Mouse (Mus musculus): ENCODE measurements around the gene Zswim3. TPM values are rescaled to one million over a fixed set of nuclear protein-coding genes. Genes with fewer than 3 reads are reported as not detected.

Zswim3 gene
- polyA plus RNA-seq, 1 experiment, result 5.9 TPM

DNA sequence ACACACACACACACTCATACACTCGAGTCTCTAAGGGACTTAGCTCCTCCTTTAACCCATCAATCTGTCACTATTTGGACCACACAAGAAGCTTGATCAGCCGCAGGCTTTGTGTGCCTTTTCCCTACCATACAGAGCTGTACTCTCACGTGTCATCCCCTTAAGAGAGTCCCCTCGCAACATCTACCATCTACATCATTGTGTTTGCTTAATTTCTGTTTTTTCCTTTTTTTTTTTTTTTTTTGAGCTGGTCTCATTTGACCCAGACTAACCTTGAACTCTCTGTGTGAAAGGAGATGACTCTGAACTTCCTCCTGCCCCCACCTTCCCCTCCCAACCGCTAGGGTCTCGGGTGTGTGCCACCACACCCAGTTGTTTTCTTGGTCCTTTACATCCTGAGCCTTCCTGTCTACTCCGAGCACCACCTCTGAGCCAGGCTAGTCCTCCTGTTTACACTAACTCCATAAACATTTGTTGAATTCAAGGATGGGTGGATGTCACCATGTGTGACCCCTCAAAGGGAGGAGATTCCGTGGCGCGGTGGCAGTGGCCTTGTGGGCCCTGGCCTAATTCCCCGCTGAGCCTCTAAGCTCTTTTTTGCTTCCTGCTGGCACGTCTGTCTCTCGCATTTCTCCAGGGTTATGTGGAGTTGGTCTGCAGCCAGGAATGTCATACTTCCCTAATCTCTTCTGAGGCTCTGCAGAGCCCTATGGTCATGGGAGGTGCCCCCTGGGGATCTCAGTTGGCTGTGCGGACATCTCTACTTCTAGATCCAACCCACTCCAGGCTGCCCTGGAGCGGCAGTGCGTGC, 62.0 kb downstream of the Zswim3 start:
- Histone ChIP-seq H3K27ac (ENCODE audit: control insufficient read depth, insufficient read depth, low read length) (peak overlapping the region; percentile 29; the same call in 1 of the 2 replicates), H3K27me3 (ENCODE audit: control insufficient read depth, insufficient read depth, low read length) (no peaks in the 10 kb centered on the region), H3K36me3 (ENCODE audit: control insufficient read depth, insufficient read depth, low read length) (no peaks in the 10 kb centered on the region), H3K4me1 (replicated peaks; ENCODE audit: control insufficient read depth, insufficient read depth, low read length) (peaks cover 12% of the 10 kb centered on the region), H3K4me3 (ENCODE audit: control insufficient read depth, insufficient read depth, low read length) (no peak overlapping the region)
- no peak for DNase-seq
- TF ChIP-seq POLR2A (IDR thresholded peaks at IDR 0.05; ENCODE audit: control insufficient read depth, extremely low read depth, insufficient read depth, low read length, poor library complexity) (no peak), CTCF (IDR thresholded peaks at IDR 0.05; ENCODE audit: borderline replicate concordance, control insufficient read depth, extremely low read depth, insufficient read depth, low read length, poor library complexity) (no peak)
- WGBS, result 53% methylated on average over 16 of the region's 16 CpGs

GRCm38 (mm10) chr2:164867566-164867965, 62.7 kb downstream of the Zswim3 start:
- DNase-seq, result no peak
- Histone ChIP-seq H3K4me3 (ENCODE audit: control insufficient read depth, insufficient read depth, low read length) (no peak overlapping the region), H3K4me1 (replicated peaks; ENCODE audit: control insufficient read depth, insufficient read depth, low read length) (peaks cover 12% of the 10 kb centered on the region), H3K36me3 (ENCODE audit: control insufficient read depth, insufficient read depth, low read length) (no peaks in the 10 kb centered on the region), H3K27ac (ENCODE audit: control insufficient read depth, insufficient read depth, low read length) (no peak overlapping the region), H3K27me3 (ENCODE audit: control insufficient read depth, insufficient read depth, low read length) (no peaks in the 10 kb centered on the region)
- 91% methylated on average over 7 of the region's 7 CpGs for WGBS
- TF ChIP-seq CTCF (IDR thresholded peaks at IDR 0.05; ENCODE audit: borderline replicate concordance, control insufficient read depth, extremely low read depth, insufficient read depth, low read length, poor library complexity) (peak; percentile 75; the same call in 1 of the 2 replicates), POLR2A (IDR thresholded peaks at IDR 0.05; ENCODE audit: control insufficient read depth, extremely low read depth, insufficient read depth, low read length, poor library complexity) (no peak)

- DNase-seq, result no peak
- Histone ChIP-seq H3K27ac (ENCODE audit: control insufficient read depth, insufficient read depth, low read length) (no peak overlapping the region; the same call in 1 of the 2 replicates), H3K4me1 (replicated peaks; ENCODE audit: control insufficient read depth, insufficient read depth, low read length) (peaks cover 12% of the 10 kb centered on the region), H3K4me3 (ENCODE audit: control insufficient read depth, insufficient read depth, low read length) (no peak overlapping the region), H3K36me3 (ENCODE audit: control insufficient read depth, insufficient read depth, low read length) (no peaks in the 10 kb centered on the region), H3K27me3 (ENCODE audit: control insufficient read depth, insufficient read depth, low read length) (no peaks in the 10 kb centered on the region)
- TF ChIP-seq CTCF (IDR thresholded peaks at IDR 0.05; ENCODE audit: borderline replicate concordance, control insufficient read depth, extremely low read depth, insufficient read depth, low read length, poor library complexity), result no peak
- WGBS, result 25% methylated on average over 7 of the region's 7 CpGs
Observed at GRCm38 (mm10) chr2:164868491-164868890, 63.6 kb downstream of the Zswim3 start.

Other genes with a start within 250 kb of the Zswim3 start
- gene Wfdc2, start 242.7 kb upstream of the Zswim3 start, polyA plus RNA-seq (2012; rRNA removed), result 20.5 and 28.7 TPM in 2 replicates
- not detected in 2 replicates for gene Spint3, start 231.6 kb upstream of the Zswim3 start, polyA plus RNA-seq (2012; rRNA removed)
- gene Wfdc6a, start 219.7 kb upstream of the Zswim3 start, polyA plus RNA-seq (2012; rRNA removed), result not detected in 2 replicates
- gene Eppin, start 211.5 kb upstream of the Zswim3 start, polyA plus RNA-seq (2012; rRNA removed), result not detected in 2 replicates
- not detected in 2 replicates for gene Wfdc6b, start 191.6 kb upstream of the Zswim3 start, polyA plus RNA-seq (2012; rRNA removed)
- 0.18 TPM in 1 of 2 replicates, not detected in the other for gene Wfdc8, start 191.5 kb upstream of the Zswim3 start, polyA plus RNA-seq (2012; rRNA removed)
- not detected in 2 replicates for gene Wfdc16, start 166.3 kb upstream of the Zswim3 start, polyA plus RNA-seq (2012; rRNA removed)
- gene Wfdc10, start 149.1 kb upstream of the Zswim3 start, polyA plus RNA-seq (2012; rRNA removed), result not detected in 2 replicates
- gene Wfdc9, start 148.5 kb upstream of the Zswim3 start, polyA plus RNA-seq (2012; rRNA removed), result not detected in 2 replicates
- gene Wfdc11, start 131.0 kb upstream of the Zswim3 start, polyA plus RNA-seq (2012; rRNA removed), result not detected in 2 replicates
- gene Wfdc13, start 120.0 kb upstream of the Zswim3 start, polyA plus RNA-seq (2012; rRNA removed), result not detected in 2 replicates
- gene Spint4, start 106.6 kb upstream of the Zswim3 start, polyA plus RNA-seq (2012; rRNA removed), result not detected in 2 replicates
- gene Spint5, start 89.8 kb upstream of the Zswim3 start, polyA plus RNA-seq (2012; rRNA removed), result not detected in 2 replicates
- gene Wfdc3, start 59.2 kb upstream of the Zswim3 start, polyA plus RNA-seq (2012; rRNA removed), result 0.23 and 0.41 TPM in 2 replicates
- 60.6 and 134 TPM in 2 replicates for gene Dnttip1, start 59.1 kb upstream of the Zswim3 start, polyA plus RNA-seq (2012; rRNA removed)
- gene Ube2c, start 35.2 kb upstream of the Zswim3 start, polyA plus RNA-seq (2012; rRNA removed), result 327 and 434 TPM in 2 replicates
- gene Tnnc2, start 25.1 kb upstream of the Zswim3 start, polyA plus RNA-seq (2012; rRNA removed), result 0.38 TPM in 1 of 2 replicates, not detected in the other
- gene Snx21, start 19.3 kb upstream of the Zswim3 start, polyA plus RNA-seq (2012; rRNA removed), result 9.0 and 11.9 TPM in 2 replicates
- 84.6 and 87.9 TPM in 2 replicates for gene Acot8, start 216 bp upstream of the Zswim3 start, polyA plus RNA-seq (2012; rRNA removed)
- gene Zswim1, start 17.6 kb downstream of the Zswim3 start, polyA plus RNA-seq (2012; rRNA removed), result 9.5 and 11.5 TPM in 2 replicates
- gene Spata25, start 23.4 kb downstream of the Zswim3 start, polyA plus RNA-seq (2012; rRNA removed), result 2.9 and 4.5 TPM in 2 replicates
- gene Ctsa, start 27.8 kb downstream of the Zswim3 start, polyA plus RNA-seq (2012; rRNA removed), result 467 and 538 TPM in 2 replicates
- 24.0 and 31.7 TPM in 2 replicates for gene Neurl2, start 28.4 kb downstream of the Zswim3 start, polyA plus RNA-seq (2012; rRNA removed)
- 227 and 263 TPM in 2 replicates for gene Pltp, start 52.6 kb downstream of the Zswim3 start, polyA plus RNA-seq (2012; rRNA removed)
- gene Pcif1, start 74.2 kb downstream of the Zswim3 start, polyA plus RNA-seq (2012; rRNA removed), result 79.7 and 87.9 TPM in 2 replicates
- gene Zfp335, start 106.7 kb downstream of the Zswim3 start, polyA plus RNA-seq (2012; rRNA removed), result 92.6 and 99.0 TPM in 2 replicates
- 29.1 and 31.7 TPM in 2 replicates for gene Mmp9, start 135.7 kb downstream of the Zswim3 start, polyA plus RNA-seq (2012; rRNA removed)
- 0.70 and 1.3 TPM in 2 replicates for gene Slc12a5, start 155.7 kb downstream of the Zswim3 start, polyA plus RNA-seq (2012; rRNA removed)
- 72.3 and 73.7 TPM in 2 replicates for gene Ncoa5, start 229.8 kb downstream of the Zswim3 start, polyA plus RNA-seq (2012; rRNA removed)